Mouse (Mus musculus): ENCODE results near the gene Obox5. TPM values are rescaled to one million over a fixed set of nuclear protein-coding genes. Genes with fewer than 3 reads are reported as not detected.
"Not testable (repeated sequence)": the region's sequence is repeated elsewhere in the genome, so short reads cannot be mapped to it uniquely, and the experiment has no call there.

Gene Obox5
- total RNA-seq (2022): not detected

- DNase-seq (ENCODE audit: low spot score in 2 of 2): not testable (repeated sequence)
These were observed at the start of gene Obox5 for GRCm38 (mm10) chr7:15749831-15750230. Gene Obox5 (plus strand): TSS chr7:15750131.

GRCm38 (mm10) chr7:15749296-15749695 lies 635 bp upstream of the Obox5 start:
- peak; percentile 2 to 8 for DNase-seq (ENCODE audit: low spot score in 2 of 2)

Other genes starting within 250 kb of the Obox5 start
- not detected for gene Obox3, start 110.2 kb upstream of the Obox5 start, total RNA-seq (2022)
- not detected for gene Obox6, start 89.5 kb downstream of the Obox5 start, total RNA-seq (2022)
- not detected for gene Crx, start 129.8 kb downstream of the Obox5 start, total RNA-seq (2022)
- gene Crxos, start 132.5 kb downstream of the Obox5 start, total RNA-seq (2022): under 1 TPM in 1 of 4 experiments, not detected in 3; 0.23 TPM
- 1,000 to 10,000 TPM; 1,057 to 1,355 (median 1,220) TPM for gene Selenow, start 172.3 kb downstream of the Obox5 start, total RNA-seq (2022)
- gene Nop53, start 195.9 kb downstream of the Obox5 start, total RNA-seq (2022): 100 to 1,000 TPM; 103 to 147 (median 122) TPM
- gene Ehd2, start 217.4 kb downstream of the Obox5 start, total RNA-seq (2022): 10 to 100 TPM in 1 of 4 experiments, 1 to 10 TPM in 3; 6.3 to 10.3 (median 8.7) TPM

Data from layer of hippocampus, adult 8-10 months (tissue).